Mouse (Mus musculus) yolk sac, embryonic 10.5 days (tissue): ENCODE measurements around the gene Lrp11.
"Not testable (repeated sequence)": the region's sequence is repeated elsewhere in the genome, so short reads cannot be mapped to it uniquely, and the experiment has no call there.

Source experiments
- DNase-seq: peaks from one replicate; pipeline ENCODE4 v3.0.0-alpha.2; 2017; ENCODE audit warnings: low spot score

Lrp11 gene

GRCm38 (mm10) chr10:7589592-7590233 is at the start of gene Lrp11:
Gene Lrp11 (plus strand): TSS chr10:7589800.
- DNase-seq = peak; percentile 92

DNA sequence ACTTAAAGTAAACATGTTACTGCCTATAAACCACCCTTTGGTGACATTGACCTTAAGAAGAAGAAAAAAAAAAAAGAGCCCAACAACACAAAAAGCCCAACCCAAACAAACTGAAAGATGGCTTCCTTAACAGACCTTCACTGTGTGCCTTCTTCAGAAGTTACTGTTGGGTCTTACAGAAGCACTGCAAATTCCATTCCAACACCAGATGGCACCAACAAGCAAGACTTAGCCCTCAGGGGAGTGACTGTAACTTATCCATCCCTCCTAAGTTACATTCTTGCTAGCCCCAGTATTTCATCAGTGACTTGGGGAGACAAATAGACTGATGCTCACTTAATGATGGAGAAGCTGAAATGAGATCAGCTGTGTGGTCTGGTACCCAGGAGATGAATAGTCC is 11.6 kb upstream of the Lrp11 start:
- no peak for DNase-seq

DNA sequence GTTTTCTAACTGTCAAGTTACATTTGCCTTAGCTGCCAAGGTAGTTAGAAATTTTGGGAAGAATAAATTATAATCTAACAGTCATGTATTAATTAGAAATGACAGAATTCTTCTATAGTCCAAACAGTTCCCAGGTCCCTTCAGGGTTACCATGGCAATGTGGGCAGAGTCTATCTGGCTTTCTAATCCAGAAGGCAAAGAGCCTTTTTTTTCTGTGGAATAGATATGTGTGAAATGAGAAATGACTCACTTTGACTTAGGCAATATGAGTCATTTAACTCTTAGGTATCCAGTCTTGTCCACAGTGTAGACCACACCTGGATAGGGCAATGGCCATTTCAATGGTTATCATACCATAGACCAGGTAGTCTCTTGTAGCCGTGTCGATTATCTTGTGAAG is 8.2 kb upstream of the Lrp11 start:
- DNase-seq = no peak

DNA sequence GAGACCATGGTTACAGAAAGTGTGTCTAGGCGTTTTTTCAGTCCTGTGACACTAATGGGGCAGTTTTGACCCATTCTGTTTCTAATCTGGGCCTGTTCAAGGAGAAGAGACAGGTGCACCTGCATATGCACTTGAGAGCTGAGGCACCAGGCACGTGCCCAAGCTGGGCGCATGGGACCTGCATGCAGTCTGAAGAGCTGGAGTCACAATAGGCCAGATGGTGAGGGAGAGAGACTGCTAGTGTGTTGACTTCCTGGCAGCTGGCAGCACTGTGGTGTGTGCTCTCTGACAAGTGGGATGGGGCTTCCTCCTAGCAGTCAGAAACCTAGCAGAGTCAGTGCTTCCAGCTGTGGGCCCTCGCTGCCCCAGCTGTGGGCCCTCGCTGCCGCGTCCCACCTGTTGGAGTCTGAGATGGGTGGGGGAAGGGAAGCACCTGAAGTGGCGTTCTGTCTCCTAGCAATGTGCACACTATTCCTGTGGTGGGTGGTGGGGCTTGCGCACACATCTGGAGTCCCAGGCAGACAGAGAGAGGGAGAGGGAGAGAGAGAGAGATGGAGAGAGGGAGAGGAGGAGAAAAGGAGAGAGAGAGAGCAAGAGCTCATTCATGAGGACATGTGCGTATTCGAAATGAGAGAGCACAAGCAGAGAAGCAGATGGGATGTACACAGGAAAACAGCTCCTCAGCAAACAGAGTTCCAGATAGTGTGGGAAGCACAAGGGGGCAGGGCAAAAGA is 7.3 kb upstream of the Lrp11 start:
- DNase-seq = no peak

- no peak for DNase-seq
Observed at GRCm38 (mm10) chr10:7582891-7583557, 6.6 kb upstream of the Lrp11 start.

- no peak for DNase-seq
Observed at GRCm38 (mm10) chr10:7586771-7587170, 2.8 kb upstream of the Lrp11 start.

DNA sequence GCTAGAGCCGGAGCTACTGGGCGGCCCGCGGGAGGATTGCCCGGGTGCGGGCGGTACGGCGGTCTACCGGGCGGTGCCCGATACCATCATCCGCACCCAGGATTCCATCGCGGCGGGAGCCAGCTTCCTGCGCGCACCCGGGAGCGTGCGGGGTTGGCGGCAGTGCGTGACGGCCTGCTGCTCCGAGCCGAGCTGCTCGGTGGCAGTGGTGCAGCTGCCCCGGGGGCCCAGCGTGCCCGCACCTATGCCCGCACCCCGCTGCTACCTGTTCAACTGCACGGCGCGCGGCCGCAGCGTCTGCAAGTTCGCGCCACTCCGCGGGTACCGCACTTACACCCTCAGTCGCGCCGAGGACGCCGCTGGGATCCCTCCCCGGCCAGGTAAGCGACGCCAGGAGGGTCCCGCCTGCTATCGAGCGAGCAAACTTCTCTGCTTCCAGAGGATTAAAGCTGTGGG is 662 bp downstream of the Lrp11 start:
- peak; percentile 12 for DNase-seq

GRCm38 (mm10) chr10:7590792-7591191 is 1.2 kb downstream of the Lrp11 start:
- DNase-seq = no peak

GRCm38 (mm10) chr10:7594797-7595196 is 5.2 kb downstream of the Lrp11 start:
- no peak for DNase-seq

DNA sequence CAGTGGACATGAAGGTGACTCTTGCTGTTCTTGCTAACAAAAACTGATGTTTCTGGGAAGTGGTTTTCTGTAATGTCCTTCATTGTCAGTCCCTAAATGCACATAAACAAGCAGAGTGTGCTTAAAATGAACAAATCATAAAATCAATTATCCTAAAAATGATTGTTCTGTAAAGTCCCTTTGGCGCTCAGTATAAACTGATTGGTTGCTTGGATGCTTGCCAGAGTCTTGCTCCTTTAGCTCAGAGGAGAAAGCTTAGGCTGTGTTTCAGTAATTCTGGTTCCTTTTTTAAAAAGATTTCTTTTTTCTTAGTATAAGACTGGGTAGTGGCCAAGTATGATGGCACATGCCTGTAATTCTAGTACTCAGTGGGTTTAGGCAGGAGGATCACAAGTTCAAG is 6.7 kb downstream of the Lrp11 start:
- DNase-seq = no peak

DNA sequence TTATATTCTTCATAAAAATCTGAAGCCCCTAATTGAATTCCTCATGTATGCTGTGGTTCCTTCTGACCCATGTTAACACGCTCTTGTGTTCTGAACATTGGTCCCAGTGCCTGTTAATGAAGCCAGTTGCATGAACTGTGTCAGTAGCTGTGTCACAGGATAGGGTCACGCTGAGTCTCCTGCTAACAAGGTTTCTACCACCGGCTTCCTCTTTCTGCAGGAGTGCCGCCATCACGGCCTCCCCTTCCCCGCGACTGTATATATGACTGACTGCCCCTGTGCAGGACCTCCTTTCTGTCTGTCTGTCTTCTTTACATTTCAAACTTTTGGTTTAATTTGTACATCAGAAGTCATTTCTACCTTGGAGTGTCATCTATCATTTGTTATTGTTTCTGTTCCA is 8.6 kb downstream of the Lrp11 start:
- no peak for DNase-seq

GRCm38 (mm10) chr10:7600647-7601046 is 11.0 kb downstream of the Lrp11 start:
- peak; percentile 66 for DNase-seq

DNA sequence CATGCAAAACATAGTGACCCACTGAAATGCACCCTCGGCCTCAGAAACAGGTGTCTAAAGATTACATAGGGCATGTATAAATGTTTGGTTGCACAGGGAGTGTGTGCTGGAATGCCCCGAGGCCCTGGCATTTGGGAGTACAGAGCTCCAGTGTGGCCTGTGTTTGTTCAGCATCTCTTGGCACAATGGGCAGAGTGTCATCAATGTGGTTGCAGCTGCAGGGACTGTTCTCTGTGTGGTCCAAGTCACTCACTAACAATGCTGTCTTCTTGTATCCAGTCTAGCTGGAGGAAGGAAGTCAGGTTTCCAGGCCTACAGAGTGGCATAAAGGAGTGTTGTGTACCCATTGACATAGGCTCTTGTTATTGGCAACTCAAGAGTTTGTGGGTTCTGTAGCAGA is 15.6 kb downstream of the Lrp11 start:
- DNase-seq = no peak

DNA sequence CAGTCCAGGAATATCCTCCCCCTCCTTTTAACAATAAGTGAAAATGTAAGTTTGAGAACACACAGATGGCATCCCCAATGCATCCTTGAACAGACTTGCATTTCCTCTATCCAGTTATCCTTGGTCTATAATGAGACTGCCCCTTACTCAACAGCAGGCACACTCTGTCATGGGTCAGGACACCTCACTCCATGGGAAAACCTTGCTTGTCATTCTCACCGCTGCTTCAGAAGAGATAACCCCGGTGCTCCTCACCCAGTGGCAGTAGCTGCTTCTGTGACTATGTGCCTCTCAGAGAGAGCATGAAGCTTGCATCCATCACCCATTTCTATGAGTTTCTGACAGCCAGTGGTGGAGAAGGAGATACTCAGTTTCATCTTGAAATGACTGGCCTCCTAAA is 16.8 kb downstream of the Lrp11 start:
- no peak for DNase-seq

DNA sequence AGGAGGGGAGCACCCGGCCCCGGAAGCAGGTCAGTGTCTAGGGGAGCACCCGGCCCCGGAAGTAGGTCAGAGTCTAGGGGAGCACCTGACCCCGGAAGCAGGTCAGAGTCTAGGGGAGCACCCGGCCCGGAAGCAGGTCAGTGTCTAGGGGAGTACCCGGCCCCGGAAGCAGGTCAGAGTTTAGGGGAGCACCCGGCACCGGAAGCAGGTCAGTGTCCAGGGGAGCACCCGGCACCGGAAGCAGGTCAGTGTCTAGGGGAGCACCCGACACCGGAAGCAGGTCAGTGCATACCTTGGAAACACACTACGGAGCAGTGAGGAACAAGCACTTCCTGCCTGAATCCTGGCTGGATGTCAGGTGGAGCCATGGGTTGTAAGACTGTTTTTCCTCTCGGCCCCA is 19.0 kb downstream of the Lrp11 start:
- DNase-seq = no peak

GRCm38 (mm10) chr10:7611647-7612046 is 22.0 kb downstream of the Lrp11 start:
- no peak for DNase-seq

DNA sequence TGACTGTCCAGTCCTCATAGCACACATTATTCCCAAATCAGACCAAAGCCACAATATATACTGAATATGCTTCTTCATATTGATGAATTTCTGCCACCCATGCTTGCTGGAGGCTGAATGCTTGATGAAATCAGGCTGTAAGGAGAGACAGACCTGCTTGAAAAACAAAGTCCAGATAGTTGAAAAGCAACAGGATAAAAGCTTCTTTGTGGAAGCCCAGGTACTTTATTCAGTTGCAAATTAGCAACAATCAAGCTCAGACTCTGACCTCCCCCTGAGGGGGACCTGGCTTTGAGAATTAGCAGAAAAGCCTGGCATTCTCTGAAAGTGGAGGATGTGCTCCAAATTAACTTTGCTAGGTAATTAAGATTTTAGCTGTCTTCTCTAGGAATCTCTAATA is 22.6 kb downstream of the Lrp11 start:
- not testable (repeated sequence) for DNase-seq

- DNase-seq = no peak
Observed at GRCm38 (mm10) chr10:7614834-7615233, 25.2 kb downstream of the Lrp11 start.

DNA sequence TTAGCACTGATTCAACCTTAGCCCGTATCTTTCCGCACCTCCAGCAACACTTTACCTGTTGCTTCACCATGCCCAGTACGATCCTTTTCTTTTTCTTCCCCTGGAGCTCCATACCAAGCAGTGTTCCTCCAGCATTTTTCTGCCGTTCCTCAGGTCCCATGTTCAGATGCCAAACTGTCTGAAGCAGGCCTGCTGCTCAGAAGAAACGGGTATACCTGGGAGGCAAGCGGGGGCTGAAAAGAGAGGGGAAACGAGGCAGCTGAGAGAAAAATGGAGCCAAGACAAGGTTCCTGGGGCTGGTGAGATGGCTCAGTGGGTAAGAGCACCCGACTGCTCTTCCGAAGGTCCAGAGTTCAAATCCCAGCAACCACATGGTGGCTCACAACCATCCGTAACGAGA is 27.5 kb downstream of the Lrp11 start:
- not testable (repeated sequence) for DNase-seq

DNA sequence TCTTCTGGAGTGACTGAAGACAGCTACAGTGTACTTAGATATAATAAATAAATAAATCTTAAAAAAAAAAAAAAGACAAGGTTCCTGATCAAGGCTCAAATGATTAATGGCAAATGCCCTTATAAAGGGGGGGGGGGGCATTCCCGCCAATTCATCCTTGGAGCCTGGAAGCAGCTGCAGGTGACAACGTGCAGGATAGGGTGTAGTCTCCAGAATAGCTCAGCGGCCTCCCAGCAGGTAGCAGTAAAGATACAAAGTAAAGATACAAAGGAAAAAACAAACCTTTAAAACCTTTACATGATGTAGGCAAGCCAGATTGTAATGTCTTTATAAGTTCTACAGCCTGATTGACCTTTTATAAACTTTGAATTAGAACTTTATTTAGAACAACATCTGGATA is 28.0 kb downstream of the Lrp11 start:
- DNase-seq = not testable (repeated sequence)

- no peak for DNase-seq
Observed at GRCm38 (mm10) chr10:7619821-7620241, 30.2 kb downstream of the Lrp11 start.

GRCm38 (mm10) chr10:7620723-7621122 is 31.1 kb downstream of the Lrp11 start:
- no peak for DNase-seq

- DNase-seq = no peak
Observed at GRCm38 (mm10) chr10:7622378-7622777, 32.8 kb downstream of the Lrp11 start.
